Comparison of ENCODE assay signal across 24 mouse cellular contexts in the genomic region with DNA sequence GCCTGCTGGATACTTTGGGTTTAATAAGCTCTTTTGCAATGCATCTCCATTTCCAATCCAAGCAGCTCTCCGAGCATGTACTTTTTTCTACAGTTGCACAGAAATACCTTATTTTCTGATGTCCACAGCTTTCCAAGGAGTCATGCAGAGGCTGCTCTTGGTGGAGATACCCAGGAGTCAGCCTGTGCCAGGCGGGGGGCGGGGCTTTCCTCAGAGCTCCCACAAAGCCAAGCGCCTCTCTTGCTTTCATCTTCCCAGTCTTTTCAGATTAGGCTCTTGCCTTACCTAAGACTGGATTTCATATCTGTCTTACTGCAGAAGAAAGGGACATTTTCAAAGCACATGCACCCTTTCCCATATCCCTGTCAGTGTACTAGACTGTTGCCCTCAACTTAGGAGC.
"Had no signal": no experiment of that assay in that cellular context is flagged by ENCODE, and none has a peak within 500 bp of the region (broad histone marks: within the 10 kb centered on the region; RNA-seq: fewer than 3 reads in every experiment).

No protein-coding gene starts in this region.

- ATAC-seq: hindbrain, postnatal 0 days; intestine, embryonic 16.5 days had no signal

- DNase-seq: gastrocnemius, adult 2 months; gastrocnemius, postnatal 10 days; gastrocnemius, postnatal 36 days; heart, adult 18-20 months; heart, postnatal 14 days; heart, postnatal 36 days; kidney, adult 11 months; kidney, adult 2 months; kidney, adult 9 months; kidney, postnatal 14 days; kidney, postnatal 36 days; layer of hippocampus, adult 9-11 months; layer of hippocampus, postnatal 36 days; left cerebral cortex, postnatal 4 days had no signal

- H3K27me3 ChIP-seq: heart, embryonic 12.5 days; hindbrain, embryonic 13.5 days; hindbrain, embryonic 15.5 days; kidney, embryonic 15.5 days; limb, embryonic 13.5 days; limb, embryonic 15.5 days had no signal

- H3K36me3 ChIP-seq: heart, embryonic 10.5 days; heart, embryonic 12.5 days; hindbrain, embryonic 13.5 days; hindbrain, embryonic 15.5 days; kidney, embryonic 15.5 days; limb, embryonic 13.5 days; limb, embryonic 15.5 days had no signal

- H3K4me1 ChIP-seq: heart, embryonic 10.5 days; heart, embryonic 12.5 days; hindbrain, embryonic 13.5 days; hindbrain, embryonic 15.5 days; kidney, embryonic 15.5 days; limb, embryonic 13.5 days; limb, embryonic 15.5 days had no signal

- H3K4me3 ChIP-seq: gastrocnemius, adult 2 months; heart, embryonic 10.5 days; heart, embryonic 12.5 days; hindbrain, embryonic 13.5 days; hindbrain, embryonic 15.5 days; kidney, embryonic 15.5 days; limb, embryonic 13.5 days; limb, embryonic 15.5 days had no signal

- H3K27ac ChIP-seq: gastrocnemius, adult 2 months; heart, embryonic 10.5 days; hindbrain, embryonic 13.5 days; hindbrain, embryonic 15.5 days; hindbrain, postnatal 0 days; kidney, embryonic 15.5 days; kidney, postnatal 0 days; limb, embryonic 13.5 days; limb, embryonic 15.5 days had no signal
